Mouse (Mus musculus) heart, embryonic 12.5 days (tissue): ENCODE data around the gene Cyp27b1. TPM values are rescaled to one million over a fixed set of nuclear protein-coding genes. Genes with fewer than 3 reads are reported as not detected.
A peak's percentile ranks its signal among the peaks of the same experiment; 100 is the strongest.

Source experiments
- ATAC-seq: fragments of 200-750 bp; cut with Nextera tagmentation; 2 replicates; pipeline ENCODE4 v1.8.0; 2017; ENCODE audit warnings: moderate TSS enrichment, moderate library complexity; ENCODE audit not compliant: insufficient number of reproducible peaks, low FRiP score
- H3K27ac ChIP-seq: fragments of 300-500 bp; sonication (generic); 2 replicates; pipeline ENCODE4 v1.5.1; 2016; ENCODE audit warnings: mild to moderate bottlenecking, moderate library complexity; ENCODE audit not compliant: poor library complexity, severe bottlenecking
- H3K27me3 ChIP-seq: fragments of 300-500 bp; sonication (generic); replicated peaks from 2 replicates; pipeline ENCODE4 v1.6.1; 2016; ENCODE audit warnings: mild to moderate bottlenecking, moderate library complexity
- H3K36me3 ChIP-seq: fragments of 300-500 bp; sonication (generic); 2 replicates; pipeline ENCODE4 v1.6.1; 2016; ENCODE audit warnings: mild to moderate bottlenecking, moderate library complexity
- H3K4me1 ChIP-seq: fragments of 300-500 bp; sonication (generic); replicated peaks from 2 replicates; pipeline ENCODE4 v1.6.1; 2016; ENCODE audit warnings: mild to moderate bottlenecking
- H3K4me2 ChIP-seq: fragments of 300-500 bp; sonication (generic); 2 replicates; pipeline ENCODE4 v1.6.1; 2016; ENCODE audit warnings: mild to moderate bottlenecking, moderate library complexity
- H3K4me3 ChIP-seq: fragments of 300-500 bp; sonication (generic); 2 replicates; pipeline ENCODE4 v1.5.1; 2016; ENCODE audit warnings: mild to moderate bottlenecking
- H3K9ac ChIP-seq: fragments of 300-500 bp; sonication (generic); 2 replicates; pipeline ENCODE4 v1.6.1; 2016; ENCODE audit warnings: mild to moderate bottlenecking, moderate library complexity
- H3K9me3 ChIP-seq: fragments of 300-500 bp; sonication (generic); replicated peaks from 2 replicates; pipeline ENCODE4 v1.6.1; 2016; ENCODE audit warnings: mild to moderate bottlenecking, moderate library complexity
- WGBS: fragments of 180-500 bp; shearing (Covaris S2); methylation state at CpG from one replicate; pipeline ENCODE4 v1.1.7; 2016; 5-methylcytosine and 5-hydroxymethylcytosine counted together
- polyA plus RNA-seq: library from polyadenylated mRNA; unstranded; fragments of >200 nt; fragmentation: Nextera tagmentation; extraction: Ambion mirVana; gene quantifications from 2 replicates; pipeline ENCODE4 v1.2.1, GENCODE M21; 2016

Gene Cyp27b1
- polyA plus RNA-seq, 1 experiment from 2014 or later = 0.18 TPM

DNA sequence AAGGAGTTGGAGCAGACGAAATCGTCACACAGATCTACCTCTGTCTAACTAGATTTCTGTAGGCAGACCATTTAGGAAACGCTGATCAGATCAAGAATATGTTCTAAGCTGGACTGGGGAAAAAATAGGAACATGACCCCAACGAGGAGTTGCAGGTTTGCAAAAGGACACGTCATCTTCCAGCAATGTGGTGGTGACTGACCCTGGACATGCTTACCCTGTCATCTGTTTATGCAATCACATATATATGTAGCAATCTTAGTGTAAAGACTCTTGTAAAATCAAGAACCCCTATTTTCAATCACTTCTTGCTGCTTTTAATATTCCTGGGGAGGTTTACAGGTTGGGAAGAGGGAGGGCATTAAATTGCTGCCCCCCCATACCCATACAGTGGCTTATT lies 14.5 kb downstream of the Cyp27b1 start:
- ATAC-seq = no peak
- peaks cover 33% of the 10 kb centered on the region for H3K4me1 ChIP-seq
- no peak overlapping the region for H3K4me2 ChIP-seq
- peaks cover 30% of the 10 kb centered on the region for H3K36me3 ChIP-seq
- 65% methylated on average over 5 of the region's 5 CpGs for WGBS
- no peak overlapping the region for H3K27ac ChIP-seq
- no peaks in the 10 kb centered on the region for H3K9me3 ChIP-seq
- no peak overlapping the region for H3K9ac ChIP-seq
- peaks cover 37% of the 10 kb centered on the region for H3K27me3 ChIP-seq
- no peak overlapping the region for H3K4me3 ChIP-seq

DNA sequence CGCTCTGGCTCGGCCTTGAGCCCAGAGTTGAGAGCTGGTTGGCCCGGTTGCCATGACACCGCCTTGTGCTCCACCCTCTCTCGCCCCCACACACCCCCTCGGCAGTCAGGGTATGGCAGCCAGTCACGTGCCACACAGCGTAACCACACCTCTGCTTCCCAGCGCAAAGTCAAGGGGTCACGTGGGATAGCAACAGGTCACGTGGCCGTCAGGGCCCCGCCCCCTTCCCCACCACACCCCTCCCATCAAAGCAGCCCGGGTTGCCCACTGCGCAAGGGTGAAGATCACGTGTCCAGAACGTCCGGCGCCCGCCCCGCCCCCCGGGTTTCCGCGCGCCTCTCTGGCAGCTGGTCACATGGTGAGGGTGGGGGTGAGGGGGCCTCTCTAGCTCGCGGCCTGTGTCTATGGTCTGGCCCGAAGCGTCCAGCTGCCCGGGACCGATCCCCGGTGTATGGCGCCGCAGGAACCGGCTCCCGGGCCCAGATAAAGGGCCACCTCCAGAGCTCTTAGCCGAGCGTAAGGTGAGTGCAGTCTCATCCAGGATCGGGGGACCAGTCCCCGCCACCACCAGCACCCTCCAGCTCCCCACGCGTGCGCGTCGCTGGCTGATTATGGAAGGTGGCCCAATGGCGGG lies 15.3 kb downstream of the Cyp27b1 start, which contains the start of gene Cdk4:
TSS of gene Cdk4 (plus strand) at position 296 of the 634 bp plus-strand sequence.
- H3K36me3 ChIP-seq = peaks cover 38% of the 10 kb centered on the region
- peak; percentile 95 for ATAC-seq
- under 1% methylated on average over 45 of the region's 46 CpGs for WGBS

DNA sequence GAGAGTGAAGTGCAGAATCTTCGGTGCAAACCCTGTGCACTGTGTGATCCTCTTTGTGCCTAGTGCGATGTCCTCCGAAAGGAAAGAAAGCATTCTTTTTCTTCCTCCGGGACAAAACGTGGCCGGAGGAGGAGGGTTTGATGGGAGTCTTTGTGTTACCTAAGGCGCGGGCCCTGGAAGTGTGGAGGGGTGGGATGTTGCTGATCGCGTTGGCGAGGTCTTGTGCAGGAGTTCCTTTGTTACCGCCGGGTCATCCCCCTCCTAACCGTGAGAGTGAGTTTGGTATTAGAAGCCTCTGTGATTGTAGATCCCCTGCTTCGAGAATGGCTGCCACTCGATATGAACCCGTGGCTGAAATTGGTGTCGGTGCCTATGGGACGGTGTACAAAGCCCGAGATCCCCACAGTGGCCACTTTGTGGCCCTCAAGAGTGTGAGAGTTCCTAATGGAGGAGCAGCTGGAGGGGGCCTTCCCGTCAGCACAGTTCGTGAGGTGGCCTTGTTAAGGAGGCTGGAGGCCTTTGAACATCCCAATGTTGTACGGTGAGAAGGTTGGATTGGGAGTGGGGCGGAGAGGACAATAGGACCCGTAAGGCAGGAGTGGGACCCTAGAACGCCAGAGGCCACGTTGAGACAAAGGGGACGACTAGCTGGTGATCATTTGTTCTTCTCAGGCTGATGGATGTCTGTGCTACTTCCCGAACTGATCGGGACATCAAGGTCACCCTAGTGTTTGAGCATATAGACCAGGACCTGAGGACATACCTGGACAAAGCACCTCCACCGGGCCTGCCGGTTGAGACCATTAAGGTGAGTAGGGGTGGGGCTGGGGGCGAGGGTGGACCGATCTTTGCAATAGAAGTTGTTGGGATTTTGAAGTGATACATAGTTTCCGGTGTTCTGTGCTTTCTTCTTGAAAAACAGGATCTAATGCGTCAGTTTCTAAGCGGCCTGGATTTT lies 16.1 kb downstream of the Cyp27b1 start:
- Histone ChIP-seq H3K27me3 (peaks cover 25% of the 10 kb centered on the region), H3K36me3 (peaks cover 43% of the 10 kb centered on the region), H3K9ac (peak overlapping the region; percentile 91), H3K4me2 (peak overlapping the region; percentile 78), H3K4me1 (peaks cover 37% of the 10 kb centered on the region), H3K4me3 (peak overlapping the region; percentile 70), H3K27ac (peak overlapping the region; percentile 78), H3K9me3 (no peaks in the 10 kb centered on the region)
- 13% methylated on average over 37 of the region's 37 CpGs for WGBS
- no peak for ATAC-seq

More for the DNA sequence above, 15.3 kb downstream of the Cyp27b1 start, which contains the start of gene Cdk4:
- Histone ChIP-seq H3K27me3 (peaks cover 33% of the 10 kb centered on the region), H3K9ac (peak within 1 kb of the TSS; percentile 91), H3K27ac (peak within 1 kb of the TSS; percentile 78), H3K4me3 (peak within 1 kb of the TSS; percentile 70), H3K9me3 (no peaks in the 10 kb centered on the region), H3K4me1 (peaks cover 35% of the 10 kb centered on the region), H3K4me2 (peak within 1 kb of the TSS; percentile 78)

DNA sequence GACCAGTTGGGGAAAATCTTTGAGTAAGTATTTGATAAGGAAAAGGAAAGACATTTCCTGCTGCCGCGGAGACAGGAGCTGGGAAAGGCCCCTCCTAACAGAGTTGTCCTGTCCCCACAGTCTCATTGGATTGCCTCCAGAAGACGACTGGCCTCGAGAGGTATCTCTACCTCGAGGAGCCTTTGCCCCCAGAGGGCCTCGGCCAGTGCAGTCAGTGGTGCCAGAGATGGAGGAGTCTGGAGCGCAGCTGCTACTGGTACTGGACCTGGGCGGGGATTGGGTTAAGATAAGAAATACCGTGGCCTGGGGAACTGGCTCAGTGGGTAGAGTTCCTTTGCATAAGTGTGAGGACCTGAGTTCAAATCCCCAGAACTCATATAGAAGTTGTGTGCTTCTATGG lies 17.9 kb downstream of the Cyp27b1 start:
- peaks cover 29% of the 10 kb centered on the region for H3K4me1 ChIP-seq
- H3K4me2 ChIP-seq = peak overlapping the region; percentile 28
- no peaks in the 10 kb centered on the region for H3K9me3 ChIP-seq
- no peak overlapping the region for H3K4me3 ChIP-seq
- no peak overlapping the region for H3K27ac ChIP-seq
- 57% methylated on average over 9 of the region's 9 CpGs for WGBS
- H3K27me3 ChIP-seq = peaks cover 9% of the 10 kb centered on the region
- H3K36me3 ChIP-seq = peaks cover 43% of the 10 kb centered on the region
- no peak overlapping the region for H3K9ac ChIP-seq
- no peak for ATAC-seq

DNA sequence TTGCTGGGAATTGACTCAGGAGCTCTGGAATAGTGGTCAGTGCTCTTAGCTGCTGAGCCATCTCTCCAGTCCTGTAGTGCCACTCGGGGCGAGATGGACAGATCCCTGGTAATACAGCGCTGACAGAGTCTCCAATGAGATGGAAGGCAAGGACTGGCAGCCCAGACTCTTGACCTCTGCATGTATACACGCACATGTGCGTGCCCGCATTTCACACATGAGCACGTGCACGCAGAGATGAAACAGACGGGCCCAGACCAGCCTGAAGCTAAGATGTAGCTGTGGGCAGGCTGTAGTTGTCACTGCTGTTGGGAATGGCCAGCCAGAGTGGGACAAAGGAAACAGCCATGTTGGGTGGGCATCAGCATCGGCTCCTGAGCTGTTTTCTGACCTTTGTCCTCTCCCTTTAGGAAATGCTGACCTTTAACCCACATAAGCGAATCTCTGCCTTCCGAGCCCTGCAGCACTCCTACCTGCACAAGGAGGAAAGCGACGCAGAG lies 18.5 kb downstream of the Cyp27b1 start:
- Histone ChIP-seq H3K4me1 (peaks cover 33% of the 10 kb centered on the region), H3K9ac (no peak overlapping the region), H3K4me2 (no peak overlapping the region), H3K36me3 (peaks cover 43% of the 10 kb centered on the region), H3K27me3 (peaks cover 3% of the 10 kb centered on the region), H3K9me3 (no peaks in the 10 kb centered on the region), H3K27ac (no peak overlapping the region), H3K4me3 (no peak overlapping the region)
- WGBS = 88% methylated on average over 14 of the region's 14 CpGs
- no peak for ATAC-seq

DNA sequence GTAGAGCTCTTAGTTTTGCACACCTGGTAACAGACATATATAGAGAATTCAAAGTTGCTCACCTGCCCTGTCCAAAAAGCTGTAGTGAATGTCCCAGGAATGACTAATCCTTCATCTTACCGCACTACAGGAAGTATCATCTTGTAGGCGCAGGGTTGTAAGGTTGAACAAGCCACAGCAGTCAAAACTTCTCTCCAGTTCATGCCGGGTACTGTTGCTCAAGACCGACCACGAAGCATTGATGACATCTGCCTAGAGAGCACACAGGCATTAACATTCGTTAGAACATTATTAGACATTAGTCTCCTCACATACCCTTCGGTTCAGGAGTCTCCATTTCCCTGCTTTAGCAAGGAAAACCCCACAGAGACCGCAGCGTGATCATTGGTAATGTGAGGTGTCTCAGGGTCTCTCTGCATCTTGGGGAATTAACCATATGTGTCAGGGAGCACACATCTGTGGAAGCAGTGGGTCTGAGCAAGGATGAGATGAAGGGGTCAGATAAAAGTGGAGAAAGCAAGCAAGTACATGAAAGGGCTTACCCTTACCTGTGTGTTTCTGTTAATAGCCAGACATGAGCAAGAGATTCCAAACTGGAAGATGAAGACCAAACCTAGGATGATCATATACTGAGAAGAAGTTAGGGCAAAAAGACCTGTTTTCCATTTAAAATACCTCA lies 20.4 kb downstream of the Cyp27b1 start:
- H3K36me3 ChIP-seq = peaks cover 43% of the 10 kb centered on the region
- no peaks in the 10 kb centered on the region for H3K27me3 ChIP-seq
- no peak overlapping the region for H3K27ac ChIP-seq
- H3K9me3 ChIP-seq = no peaks in the 10 kb centered on the region
- H3K4me2 ChIP-seq = peak overlapping the region; percentile 75
- 79% methylated on average over 9 of the region's 9 CpGs for WGBS
- H3K9ac ChIP-seq = peak overlapping the region; percentile 90
- peak overlapping the region; percentile 86 for H3K4me3 ChIP-seq
- no peak for ATAC-seq
- peaks cover 33% of the 10 kb centered on the region for H3K4me1 ChIP-seq

DNA sequence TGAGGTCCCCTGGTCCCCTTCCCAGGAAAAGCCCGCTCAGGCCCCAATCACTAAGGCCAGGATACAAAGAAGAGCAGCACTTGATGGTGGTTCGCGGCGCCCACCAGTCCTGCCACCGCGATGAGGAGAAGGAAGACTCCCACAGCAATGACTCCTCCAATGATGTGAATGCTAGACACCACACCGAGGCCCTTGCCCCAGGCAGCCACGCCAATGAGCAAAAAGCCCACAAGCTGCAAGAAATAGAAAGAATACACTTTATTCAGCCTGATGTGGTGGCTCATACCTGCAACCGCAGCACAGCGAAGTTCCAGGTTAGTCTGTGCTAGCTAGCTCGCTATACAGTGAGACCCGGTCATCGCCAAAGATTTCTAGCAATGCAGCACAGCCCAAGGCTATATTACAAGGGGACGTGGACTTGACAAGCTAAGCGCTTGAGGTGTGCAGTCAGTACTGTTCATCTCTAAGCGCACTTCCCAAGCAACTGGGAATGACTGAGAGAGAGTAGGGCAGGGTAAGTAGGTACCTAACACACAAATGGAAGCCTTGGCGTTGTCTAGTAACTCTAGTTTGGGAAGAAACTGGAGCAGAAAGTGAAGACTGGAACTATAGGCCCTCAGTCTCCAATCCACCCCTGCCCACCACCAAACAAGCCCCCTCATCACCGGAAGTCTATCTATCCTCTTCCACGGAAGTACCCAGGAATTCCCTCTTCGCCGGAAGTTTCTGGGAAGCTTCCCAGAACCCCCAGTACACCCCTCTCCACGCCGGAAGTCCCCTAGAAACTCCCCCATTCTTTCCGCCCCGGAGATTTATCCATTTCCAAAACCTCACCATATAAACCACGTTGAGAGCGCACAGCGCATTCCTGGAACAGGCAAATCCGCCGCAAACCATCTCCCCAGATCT lies 21.5 kb downstream of the Cyp27b1 start:
- WGBS = 6% methylated on average over 30 of the region's 30 CpGs
- peaks cover 33% of the 10 kb centered on the region for H3K4me1 ChIP-seq
- no peaks in the 10 kb centered on the region for H3K9me3 ChIP-seq
- H3K4me2 ChIP-seq = peak overlapping the region; percentile 75
- H3K4me3 ChIP-seq = peak overlapping the region; percentile 86
- peaks cover 43% of the 10 kb centered on the region for H3K36me3 ChIP-seq
- peak overlapping the region; percentile 91 for H3K27ac ChIP-seq
- peak; percentile 24; the same call in 1 of the 2 replicates for ATAC-seq
- peak overlapping the region; percentile 90 for H3K9ac ChIP-seq
- no peaks in the 10 kb centered on the region for H3K27me3 ChIP-seq

DNA sequence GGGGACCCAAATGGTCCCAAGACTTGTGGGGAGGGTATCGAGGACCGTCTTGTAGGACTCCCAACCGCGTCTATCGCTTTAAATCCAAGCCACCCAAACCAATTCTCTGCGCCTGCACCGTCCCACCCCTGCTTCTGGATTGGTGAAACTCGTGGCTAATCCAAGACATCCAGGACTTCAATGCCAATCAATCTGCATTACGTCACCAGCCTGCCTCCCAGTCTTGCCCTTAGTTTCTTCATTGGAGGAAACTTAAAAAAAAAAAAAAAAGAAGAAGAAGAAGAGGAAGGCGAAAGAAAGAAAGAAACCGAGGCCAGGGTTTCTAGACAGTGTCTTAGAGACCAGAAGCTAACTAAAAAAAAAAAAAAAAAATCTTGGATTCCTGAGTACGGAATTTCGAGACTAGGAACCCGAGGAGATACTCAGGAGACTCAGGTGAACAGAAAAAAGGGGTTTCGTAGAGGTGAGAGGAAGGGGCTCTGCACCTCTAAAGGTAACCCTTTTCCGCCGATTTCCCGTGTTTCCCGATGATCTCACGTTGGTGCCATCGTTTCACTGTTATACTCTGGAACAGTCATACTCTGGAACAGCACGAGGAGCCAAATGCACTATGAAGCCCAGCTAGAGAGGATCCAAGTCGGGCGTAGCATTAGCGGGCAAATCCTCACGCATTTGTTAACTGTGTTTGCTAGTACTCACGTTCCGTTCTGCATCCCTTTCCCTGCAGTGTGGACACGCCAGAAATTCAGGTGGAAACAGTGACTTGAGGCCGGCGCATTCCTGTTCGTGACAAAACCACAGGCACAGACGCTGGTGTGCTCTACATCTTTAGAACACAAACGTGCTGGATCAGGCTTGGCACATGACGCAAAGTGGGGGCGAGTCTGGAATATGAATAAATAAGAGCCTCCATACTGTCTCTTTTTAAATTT lies 22.4 kb downstream of the Cyp27b1 start, which contains the start of gene Tspan31:
TSS of gene Tspan31 (minus strand) at position 75 of the 932 bp plus-strand sequence.
- Histone ChIP-seq H3K9me3 (no peaks in the 10 kb centered on the region), H3K4me1 (peaks cover 23% of the 10 kb centered on the region), H3K4me3 (peak within 1 kb of the TSS; percentile 86), H3K27ac (peak within 1 kb of the TSS; percentile 91), H3K4me2 (peak within 1 kb of the TSS; percentile 87), H3K27me3 (peaks cover 8% of the 10 kb centered on the region), H3K36me3 (peaks cover 34% of the 10 kb centered on the region), H3K9ac (peak within 1 kb of the TSS; percentile 90)
- WGBS = 2% methylated on average over 36 of the region's 36 CpGs
- peak; percentile 88 for ATAC-seq

DNA sequence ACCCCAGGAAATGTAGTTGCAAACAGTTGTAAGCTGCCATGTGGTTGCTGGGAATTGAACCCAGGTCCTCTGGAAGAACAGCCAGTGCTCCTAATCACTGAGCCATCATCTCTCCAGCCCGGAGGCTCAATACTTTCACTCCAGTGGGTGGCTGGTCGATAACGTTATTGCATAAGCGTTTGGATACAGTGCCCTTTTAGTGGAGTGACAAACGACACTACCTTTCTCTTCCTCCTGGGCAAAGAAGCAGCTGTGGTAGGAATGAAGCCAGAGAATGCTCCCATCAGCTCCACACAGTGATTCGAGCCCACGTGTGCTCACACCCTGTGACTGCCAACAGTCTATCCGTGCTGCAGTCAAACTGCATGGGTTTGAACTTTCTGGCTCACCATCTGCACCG lies 23.2 kb downstream of the Cyp27b1 start:
- H3K9me3 ChIP-seq = no peaks in the 10 kb centered on the region
- H3K27ac ChIP-seq = no peak overlapping the region
- no peak for ATAC-seq
- peaks cover 26% of the 10 kb centered on the region for H3K36me3 ChIP-seq
- peak overlapping the region; percentile 86 for H3K4me3 ChIP-seq
- 74% methylated on average over 9 of the region's 9 CpGs for WGBS
- H3K27me3 ChIP-seq = peaks cover 16% of the 10 kb centered on the region
- no peak overlapping the region for H3K9ac ChIP-seq
- H3K4me2 ChIP-seq = peak overlapping the region; percentile 87
- H3K4me1 ChIP-seq = peaks cover 19% of the 10 kb centered on the region
